Mouse (Mus musculus) effector memory CD4-positive, alpha-beta T cell, adult 5 months (primary cell): ENCODE results near the gene Gm4027. TPM values are rescaled to one million over a fixed set of nuclear protein-coding genes. Genes with fewer than 3 reads are reported as not detected.

ENCODE experiments used
- polyA plus RNA-seq: library from polyadenylated mRNA; unstranded; fragments of 100-300 nt; shearing (Covaris generic); gene quantifications from one replicate; pipeline ENCODE4 v1.2.1, GENCODE M21; 2017

Gm4027 gene
- not detected for polyA plus RNA-seq

DNA sequence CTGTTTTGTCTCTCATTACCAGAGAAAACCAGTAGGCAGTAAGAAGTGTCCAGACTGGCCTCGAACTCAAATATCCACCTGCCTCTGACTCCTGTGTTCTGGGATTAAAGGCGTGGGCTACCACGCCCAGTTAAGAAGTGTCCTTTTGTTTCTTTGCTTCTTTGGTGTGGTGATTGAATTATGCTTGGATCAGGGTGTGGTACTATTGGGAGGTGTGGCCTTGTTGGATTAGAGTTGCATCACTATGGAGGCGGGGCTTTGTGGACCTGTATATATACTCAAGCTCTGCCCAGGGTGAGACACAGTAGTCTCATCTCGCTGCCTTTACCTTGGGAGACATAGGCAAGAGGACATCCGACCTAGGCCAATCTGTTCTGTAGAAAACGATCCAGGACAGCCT, at the start of gene Gm4027:
Gm4027 (plus strand) TSS at position 301 of the 400 bp plus-strand sequence.

DNA sequence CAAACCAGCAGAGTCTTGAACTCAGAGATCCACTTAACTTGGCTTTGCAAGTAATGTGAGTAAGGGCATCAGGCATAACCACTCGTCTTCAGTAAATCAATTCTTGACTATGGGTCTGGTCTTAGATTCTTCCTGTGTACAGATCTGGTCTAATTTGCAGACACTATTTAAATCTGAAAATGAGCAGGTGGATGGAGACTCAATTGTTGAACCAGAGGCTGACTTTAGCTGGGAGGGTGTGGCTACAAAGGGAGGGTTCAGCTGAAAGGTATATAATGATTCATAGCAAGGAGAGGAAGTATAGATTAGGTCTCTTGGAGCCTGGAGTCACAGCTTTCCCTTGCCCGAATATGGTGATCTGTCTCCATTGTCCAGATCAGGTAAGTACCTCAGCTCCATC, 16.3 kb upstream of the Gm4027 start, which contains the start of gene Oog1:
Oog1 (plus strand) TSS at position 301 of the 400 bp plus-strand sequence.

DNA sequence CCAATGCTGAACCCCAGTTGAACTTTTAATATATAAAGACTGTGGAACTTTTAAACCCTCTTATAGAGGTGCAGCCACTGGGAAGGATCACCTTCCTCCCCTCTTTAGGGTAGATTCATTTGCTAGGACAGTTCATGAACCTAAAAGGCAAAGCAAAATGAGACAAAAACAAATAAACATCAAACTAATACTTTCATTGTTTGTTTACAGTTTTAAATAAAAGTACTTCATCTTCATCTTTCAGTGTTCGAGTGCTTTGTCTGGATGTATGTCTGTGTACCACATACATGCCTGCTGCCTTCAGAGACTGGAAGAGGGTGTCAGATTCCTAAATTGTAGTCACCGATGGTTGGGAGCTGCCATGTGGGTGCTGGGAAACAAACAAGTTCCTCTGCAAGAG, 25.9 kb downstream of the Gm4027 start, which contains the start of gene Gm16381:
Gm16381 (minus strand) TSS at position 101 of the 400 bp plus-strand sequence.

Other genes with a start within 250 kb of the Gm4027 start
- gene Sptlc2, start 230.5 kb upstream of the Gm4027 start, polyA plus RNA-seq = 133 TPM
- gene Slirp, start 175.0 kb upstream of the Gm4027 start, polyA plus RNA-seq = 38.7 TPM
- 59.7 TPM for gene Alkbh1, start 174.9 kb upstream of the Gm4027 start, polyA plus RNA-seq
- gene Snw1, start 146.6 kb upstream of the Gm4027 start, polyA plus RNA-seq = 158 TPM
- not detected for gene Gm5788, start 124.1 kb upstream of the Gm4027 start, polyA plus RNA-seq
- gene Gm8300, start 104.6 kb upstream of the Gm4027 start, polyA plus RNA-seq = not detected
- 0.19 TPM for gene Oog1, start 16.2 kb upstream of the Gm4027 start, polyA plus RNA-seq
- gene Gm16381, start 25.8 kb downstream of the Gm4027 start, polyA plus RNA-seq = not detected
- gene Gm21319, start 156.9 kb downstream of the Gm4027 start, polyA plus RNA-seq = not detected
- gene Gm21936, start 176.6 kb downstream of the Gm4027 start, polyA plus RNA-seq = not detected
- not detected for gene BB287469, start 197.7 kb downstream of the Gm4027 start, polyA plus RNA-seq
- not detected for gene Gm2001, start 223.5 kb downstream of the Gm4027 start, polyA plus RNA-seq